In genomic region chr14:79500756-79501155, GRCm38 (mm10) we compare ENCODE assay signal across 14 mouse cellular contexts. TPM values are rescaled to one million over a fixed set of nuclear protein-coding genes. Genes with fewer than 3 reads are reported as not detected.
"Had no signal": no experiment of that assay in that cellular context is flagged by ENCODE, and none has a peak within 500 bp of the region (broad histone marks: within the 10 kb centered on the region; RNA-seq: fewer than 3 reads in every experiment).

No protein-coding gene starts in this region.

- H3K4me2 ChIP-seq: limb, embryonic 12.5 days; lung, embryonic 15.5 days; midbrain, embryonic 13.5 days; neural tube, embryonic 12.5 days had no signal

- H3K9ac ChIP-seq: limb, embryonic 12.5 days; lung, embryonic 15.5 days; midbrain, embryonic 13.5 days; neural tube, embryonic 12.5 days had no signal

- H3K9me3 ChIP-seq: limb, embryonic 12.5 days; lung, embryonic 15.5 days; midbrain, embryonic 13.5 days; neural tube, embryonic 12.5 days had no signal

- H3K27me3 ChIP-seq: limb, embryonic 12.5 days; lung, embryonic 15.5 days; midbrain, embryonic 13.5 days; neural tube, embryonic 12.5 days had no signal

- H3K4me1 ChIP-seq: limb, embryonic 12.5 days; midbrain, embryonic 13.5 days; neural tube, embryonic 12.5 days had no signal

- ATAC-seq: intestine, postnatal 0 days; midbrain, embryonic 13.5 days had no signal

- DNase-seq: kidney, adult 8-10 months; kidney, postnatal 36 days; lung, postnatal 14 days; retina, postnatal 1 day; right cerebral cortex, postnatal 14 days; thymus, postnatal 36 days had no signal

- H3K4me3 ChIP-seq: limb, embryonic 12.5 days; lung, embryonic 15.5 days; midbrain, embryonic 13.5 days; myocyte; neural tube, embryonic 12.5 days had no signal

- H3K36me3 ChIP-seq: midbrain, embryonic 13.5 days; neural tube, embryonic 12.5 days had no signal

- H3K27ac ChIP-seq: limb, embryonic 12.5 days; lung, embryonic 15.5 days; macrophage; midbrain, embryonic 13.5 days; neural tube, embryonic 12.5 days had no signal

RNA-seq across cellular contexts. Expression of gene Kbtbd6, which starts 49.1 kb away (rescaled TPM):
- polyA plus RNA-seq: liver, adult 2 months had no signal
